Mouse (Mus musculus) small intestine, adult 2 months (tissue): ENCODE data around the gene Gabrb3.

Experiments used
- CTCF ChIP-seq: fragments of 200-500 bp; IDR thresholded peaks from 2 replicates; pipeline ENCODE4 v1.5.1; 2012; ENCODE audit warnings: low read depth, mild to moderate bottlenecking, control low read depth, inconsistent platforms, low read length, moderate library complexity, mixed read lengths; ENCODE audit not compliant: insufficient replicate concordance, insufficient read length; ENCODE audit errors: extremely low read depth
- POLR2A ChIP-seq: fragments of 200-500 bp; IDR thresholded peaks from 2 replicates; pipeline ENCODE4 v1.6.1; 2012; ENCODE audit warnings: low read depth, mild to moderate bottlenecking, control low read depth, inconsistent platforms, low read length, moderate library complexity

GRCm38 (mm10) chr7:57473811-57474525 is 54.5 kb downstream of the Gabrb3 start:
- TF ChIP-seq CTCF (no peak), POLR2A (no peak)
